Mouse (Mus musculus) frontal cortex, adult 2 months (tissue): ENCODE data around the gene Lurap1l. TPM values are rescaled to one million over a fixed set of nuclear protein-coding genes. Genes with fewer than 3 reads are reported as not detected.

ENCODE experiments used
- DNase-seq, 2 experiments: peaks; one replicate each; pipeline ENCODE4 v3.0.0; 2022; ENCODE audit warnings: low spot score in 1 of 2; ENCODE audit errors: extremely low spot score in 1 of 2
- polyA plus RNA-seq: library from polyadenylated mRNA; depleted of rRNA; stranded (reverse); fragments of >200 nt; gene quantifications from 2 replicates; pipeline ENCODE4 v1.2.3, GENCODE M21; 2012; rRNA removed

The Lurap1l gene
- 8.8 and 9.5 TPM in 2 replicates for polyA plus RNA-seq

- DNase-seq = peak; percentile 20 to 72
These were observed at the start of gene Lurap1l for GRCm38 (mm10) chr4:80910481-80910870. TSS of gene Lurap1l (plus strand) at chr4:80910646.

GRCm38 (mm10) chr4:80862962-80863361 lies 47.5 kb upstream of the Lurap1l start:
- no peak for DNase-seq

GRCm38 (mm10) chr4:80863906-80864305 lies 46.5 kb upstream of the Lurap1l start:
- DNase-seq = no peak

GRCm38 (mm10) chr4:80864511-80864922 lies 45.9 kb upstream of the Lurap1l start:
- DNase-seq = peak; percentile 36 to 79

- peak in 1 of 2 experiments; percentile 59 for DNase-seq
These were observed 44.4 kb upstream of the Lurap1l start for GRCm38 (mm10) chr4:80866065-80866464.

GRCm38 (mm10) chr4:80869598-80869997 lies 40.8 kb upstream of the Lurap1l start:
- peak in 1 of 2 experiments; percentile 14 for DNase-seq

GRCm38 (mm10) chr4:80872847-80873644 lies 37.4 kb upstream of the Lurap1l start:
- peak in 1 of 2 experiments; percentile 48 for DNase-seq

GRCm38 (mm10) chr4:80874121-80874859 lies 36.2 kb upstream of the Lurap1l start:
- DNase-seq = no peak

GRCm38 (mm10) chr4:80875055-80875454 lies 35.4 kb upstream of the Lurap1l start:
- DNase-seq = no peak

- DNase-seq = no peak
These were observed 28.3 kb upstream of the Lurap1l start for GRCm38 (mm10) chr4:80881996-80882599.

- DNase-seq = peak in 1 of 2 experiments; percentile 6
These were observed 23.8 kb upstream of the Lurap1l start for GRCm38 (mm10) chr4:80886631-80887030.

- no peak for DNase-seq
These were observed 19.4 kb upstream of the Lurap1l start for GRCm38 (mm10) chr4:80891004-80891403.

GRCm38 (mm10) chr4:80895278-80895894 lies 15.1 kb upstream of the Lurap1l start:
- no peak for DNase-seq

GRCm38 (mm10) chr4:80906726-80907125 lies 3.7 kb upstream of the Lurap1l start:
- DNase-seq = no peak

- no peak for DNase-seq
These were observed 2.5 kb upstream of the Lurap1l start for GRCm38 (mm10) chr4:80907973-80908372.

- no peak for DNase-seq
These were observed 1.5 kb upstream of the Lurap1l start for GRCm38 (mm10) chr4:80908902-80909301.

- peak; percentile 11 to 48 for DNase-seq
These were observed 640 bp downstream of the Lurap1l start for GRCm38 (mm10) chr4:80910871-80911701.

- DNase-seq = peak; percentile 50 to 81
These were observed 1.5 kb downstream of the Lurap1l start for GRCm38 (mm10) chr4:80911706-80912540.

- no peak for DNase-seq
These were observed 4.8 kb downstream of the Lurap1l start for GRCm38 (mm10) chr4:80915211-80915610.
